Mouse (Mus musculus): ENCODE measurements at regions not wholly inside any gene's neighbourhood (a gene's known extent, or its start where the extent isn't known, plus 50 kb on each side); places are given as distances from the start of the nearest gene placed in this dataset.

- in situ Hi-C loops (cut with MboI) = no loop called here
Observed at GRCm38 (mm10) chr8:10931266-10931665, 77.0 kb downstream of the Irs2 start.

DNA sequence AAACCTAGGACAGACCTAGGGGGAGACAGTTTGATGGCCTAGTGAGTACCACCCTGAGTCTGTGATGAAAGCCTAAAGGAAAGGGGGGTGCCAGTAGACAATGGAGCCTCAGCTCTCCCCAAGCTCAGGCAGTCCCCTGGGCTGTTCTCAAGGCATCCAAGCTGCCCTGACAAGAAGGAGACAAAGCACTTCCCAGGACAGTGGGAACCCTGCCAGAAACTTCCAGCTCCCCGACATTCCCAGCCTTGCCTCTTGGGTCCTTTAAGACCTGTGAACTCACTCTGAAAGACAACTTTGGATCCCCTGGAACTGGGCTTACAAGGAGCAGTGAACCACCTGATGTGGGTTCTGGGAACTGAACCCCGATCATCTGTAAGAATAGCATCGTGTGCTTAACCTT lies 79.4 kb downstream of the Irs2 start:
- in situ Hi-C loops (cut with MboI) = no loop called here

DNA sequence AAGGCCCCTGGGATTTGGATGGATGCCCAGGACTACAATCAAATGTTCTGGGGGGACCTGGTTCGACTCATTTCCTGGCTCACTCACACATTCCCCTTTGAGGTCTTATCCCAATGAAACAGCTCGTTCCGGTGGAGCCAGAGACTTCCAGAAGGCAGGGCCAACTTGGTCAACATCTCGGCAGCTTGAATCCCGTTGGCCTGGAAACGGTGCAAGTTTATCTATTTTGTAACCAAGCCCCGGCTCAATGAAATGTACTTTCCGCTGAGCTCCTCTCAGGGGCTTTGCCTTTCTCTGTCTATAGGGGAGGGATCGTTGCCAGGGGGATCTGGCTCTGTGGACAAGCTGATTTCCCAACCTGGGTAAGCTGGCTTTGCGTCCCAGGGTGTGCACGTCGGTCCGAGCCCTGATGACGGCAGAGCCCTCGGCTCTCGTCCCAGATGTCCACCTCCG lies 79.9 kb downstream of the Irs2 start:
- in situ Hi-C loops (cut with MboI) = no loop called here

DNA sequence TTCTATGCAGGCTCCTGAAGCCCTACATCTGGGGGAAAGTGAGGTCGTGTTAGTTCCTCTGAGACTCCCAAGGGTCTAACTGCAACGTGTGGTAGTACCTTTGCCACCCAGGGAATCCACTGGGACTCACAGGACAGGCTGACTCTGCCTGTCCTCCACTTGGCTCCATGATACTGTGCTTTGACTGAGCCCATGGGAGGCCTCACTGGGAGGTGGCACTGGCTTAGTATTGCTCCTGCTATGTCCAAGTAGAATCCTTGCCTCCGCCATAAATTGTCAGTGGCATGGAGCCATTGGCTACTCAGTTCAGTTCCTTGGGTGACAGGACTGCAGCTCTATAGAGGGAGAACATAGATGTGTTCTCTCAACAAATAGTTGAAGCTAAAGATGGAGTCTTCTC lies 81.1 kb downstream of the Irs2 start:
- in situ Hi-C loops (cut with MboI) = no loop called here

GRCm38 (mm10) chr8:10926518-10926915 lies 81.7 kb downstream of the Irs2 start:
- in situ Hi-C loops (cut with MboI) = no loop called here

- in situ Hi-C loops (cut with MboI) = no loop called here
Observed at GRCm38 (mm10) chr8:10925582-10926517, 82.4 kb downstream of the Irs2 start.

DNA sequence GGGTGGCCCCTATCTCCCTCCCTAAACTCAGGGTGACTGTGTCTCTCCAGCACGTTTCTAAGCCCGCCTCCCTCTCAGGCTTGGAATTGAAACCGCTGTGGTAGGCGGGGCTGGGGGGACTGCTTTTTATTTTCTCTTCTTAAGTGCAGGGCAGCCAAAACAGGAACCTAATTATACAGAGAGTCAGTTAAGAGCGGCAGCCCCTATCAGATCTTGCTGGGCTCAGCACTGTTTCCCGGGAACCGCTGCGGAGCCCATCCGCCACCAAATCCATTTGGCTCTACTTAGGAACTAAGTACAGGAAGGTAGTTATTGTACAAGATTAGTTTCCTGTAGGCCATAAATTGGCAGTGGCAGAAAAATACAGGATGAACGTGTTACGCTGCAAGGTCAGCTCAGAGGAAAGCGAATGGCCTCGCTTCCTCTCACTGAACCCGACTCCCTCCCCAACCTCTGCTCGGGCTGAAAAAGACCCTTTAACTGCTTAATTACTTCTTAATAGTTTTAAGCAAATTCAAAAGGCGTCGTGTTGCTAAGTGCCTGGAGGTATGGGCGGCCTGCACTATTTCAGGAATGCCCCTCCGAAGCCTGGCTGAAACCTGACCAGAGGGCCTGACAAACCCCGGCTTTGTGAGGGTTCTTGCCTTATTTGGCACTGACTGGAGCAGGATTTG lies 83.6 kb downstream of the Irs2 start:
- in situ Hi-C loops (cut with MboI) = no loop called here

DNA sequence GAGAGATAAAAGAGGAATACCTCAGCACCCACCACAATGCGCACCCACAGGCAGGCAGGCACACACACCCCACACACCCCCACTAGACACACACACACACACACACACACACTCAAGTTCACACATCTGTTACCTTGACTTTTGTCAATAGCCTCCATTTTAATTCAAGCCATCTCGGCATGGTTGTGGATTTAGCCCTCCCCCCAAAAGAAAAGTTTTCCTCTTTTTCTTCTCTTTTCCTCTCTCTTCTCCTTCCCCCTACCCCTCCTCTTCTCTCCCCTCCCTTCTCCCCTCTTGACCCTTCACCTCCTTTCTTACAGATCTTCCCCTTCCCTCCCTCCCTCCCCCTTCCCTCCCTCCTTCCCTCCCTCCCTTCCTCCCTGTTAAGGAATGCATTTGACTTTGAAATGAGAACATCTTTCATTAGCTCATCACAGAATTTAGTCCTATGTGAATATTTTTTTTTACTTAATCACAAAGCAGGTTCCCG lies 84.2 kb downstream of the Irs2 start:
- in situ Hi-C loops (cut with MboI) = no loop called here

- in situ Hi-C loops (cut with MboI) = no loop called here
Observed at GRCm38 (mm10) chr8:10923071-10924000, 84.9 kb downstream of the Irs2 start.

DNA sequence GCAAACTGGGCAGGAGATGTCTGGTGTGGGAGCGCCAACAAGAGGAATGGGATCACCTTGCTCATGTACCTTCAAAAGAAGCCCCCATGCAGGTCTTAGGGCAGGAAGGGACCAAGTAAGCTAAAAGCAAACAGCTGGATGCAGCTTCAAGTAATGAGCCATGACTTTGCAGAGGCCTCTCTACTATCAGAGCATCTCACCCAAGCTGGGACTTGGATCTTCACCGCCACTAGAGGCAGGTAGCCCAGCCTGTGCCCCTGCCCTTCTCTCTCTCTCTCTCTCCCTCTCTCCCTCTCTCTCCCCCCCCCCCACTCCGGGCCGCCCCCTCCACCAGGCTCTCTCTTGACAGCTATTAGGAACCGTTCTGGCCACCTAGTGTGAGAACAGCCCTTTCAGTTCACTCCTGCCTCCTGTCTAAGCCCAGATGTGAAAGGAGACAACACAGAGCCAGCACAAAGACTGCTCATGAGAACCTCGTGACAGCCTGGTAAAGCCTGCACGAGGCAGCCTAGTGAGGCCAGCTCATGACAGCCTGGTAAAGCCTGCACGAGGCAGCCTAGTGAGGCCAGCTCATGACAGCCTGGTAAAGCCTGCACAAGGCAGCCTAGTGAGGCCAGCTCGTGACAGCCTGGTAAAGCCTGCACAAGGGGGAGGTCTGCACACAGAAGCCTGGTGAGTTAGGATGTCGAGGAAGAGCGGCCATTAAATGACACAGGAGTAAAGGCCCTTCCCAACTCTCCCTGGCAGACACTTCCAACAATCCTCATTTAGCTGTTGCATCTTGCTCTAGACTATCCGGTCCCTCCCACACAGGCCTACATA lies 85.8 kb downstream of the Irs2 start:
- in situ Hi-C loops (cut with MboI) = no loop called here

DNA sequence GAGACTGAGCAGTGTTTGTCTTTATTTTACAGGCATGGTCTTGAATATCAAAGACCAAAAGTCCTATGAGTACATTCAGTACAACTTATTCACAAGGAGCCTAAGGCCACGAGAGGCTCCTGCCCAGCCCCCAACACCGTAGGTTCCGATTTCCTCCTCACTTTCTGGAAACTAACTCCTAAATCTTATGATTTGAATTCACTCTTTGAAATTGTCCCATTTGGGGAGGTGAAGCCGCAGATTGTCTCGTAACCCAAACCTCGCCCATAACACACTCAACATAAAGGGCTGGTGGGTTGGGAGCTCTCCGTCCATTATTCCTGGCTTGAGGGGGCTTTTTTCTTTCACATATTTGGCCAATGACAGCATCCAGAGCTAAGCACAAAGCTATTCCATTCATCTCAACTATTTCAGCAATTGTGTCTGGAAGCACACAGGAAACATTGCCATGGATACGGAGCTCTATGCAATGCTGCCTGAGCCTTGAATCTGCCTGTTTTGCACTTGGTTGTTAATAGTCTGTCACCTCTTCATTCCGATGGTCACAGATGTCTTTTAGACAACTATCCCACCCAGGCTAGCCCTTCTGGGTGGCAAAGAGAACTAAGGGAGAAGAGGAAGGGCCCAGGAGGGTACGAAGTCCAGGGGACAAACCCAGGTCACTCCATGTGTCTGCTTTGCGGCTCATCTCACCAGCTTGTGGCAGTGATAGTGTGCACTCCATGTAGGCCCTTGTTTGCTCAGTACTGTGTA lies 86.6 kb downstream of the Irs2 start:
- in situ Hi-C loops (cut with MboI) = no loop called here

DNA sequence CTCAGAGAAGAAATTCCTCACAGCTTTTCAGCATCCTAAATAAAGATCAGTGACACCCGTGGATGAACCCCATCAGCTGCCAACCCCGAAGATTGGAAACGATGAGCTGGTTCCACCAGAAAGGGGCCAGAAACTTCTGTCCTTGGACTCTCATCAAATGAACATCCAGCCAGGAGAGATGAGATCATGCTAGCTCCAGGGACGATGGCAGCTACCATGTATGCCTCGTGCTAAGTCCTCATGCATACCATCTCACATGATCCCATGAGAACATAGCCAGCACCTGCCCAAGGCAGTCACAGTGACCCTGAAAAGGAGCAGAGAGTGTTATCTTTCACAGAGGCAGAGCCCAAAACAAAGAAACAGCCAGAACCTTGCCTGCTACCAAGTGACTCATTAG lies 88.6 kb downstream of the Irs2 start:
- in situ Hi-C loops (cut with MboI) = no loop called here

DNA sequence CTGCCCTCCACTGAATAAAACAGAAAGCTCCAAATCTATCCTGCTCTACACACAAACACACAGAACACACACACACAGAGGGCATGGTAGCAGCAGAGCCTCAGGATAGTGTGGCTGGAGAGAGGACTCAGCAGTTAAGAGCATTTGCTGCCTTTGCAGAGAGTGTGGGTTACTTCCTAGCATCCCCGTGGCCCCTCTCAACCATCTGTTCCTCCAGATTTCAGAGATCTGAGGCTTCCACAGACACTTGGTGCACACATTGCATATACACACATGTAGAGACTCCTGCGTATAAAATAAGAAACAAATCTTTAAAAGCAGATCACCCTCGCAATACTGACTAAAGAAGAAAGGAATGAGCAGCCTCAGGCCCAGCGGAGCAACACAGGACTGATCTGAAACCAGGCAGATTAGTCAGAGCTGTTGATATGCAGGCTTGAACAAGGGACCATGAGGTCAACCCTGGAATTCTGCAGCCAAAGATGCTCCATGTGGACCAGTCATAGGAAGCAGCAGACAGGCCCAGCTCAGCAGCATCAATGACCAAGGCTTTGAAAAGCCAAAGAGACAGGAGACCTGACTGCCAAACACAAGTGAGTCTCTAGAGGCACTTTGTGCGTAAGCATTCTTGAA lies 89.7 kb downstream of the Irs2 start:
- in situ Hi-C loops (cut with MboI) = no loop called here

- in situ Hi-C loops (cut with MboI) = no loop called here
Observed at GRCm38 (mm10) chr8:10914616-10915015, 93.6 kb downstream of the Irs2 start.

- in situ Hi-C loops (cut with MboI) = no loop called here
Observed at GRCm38 (mm10) chr8:10912436-10912835, 95.8 kb downstream of the Irs2 start.

DNA sequence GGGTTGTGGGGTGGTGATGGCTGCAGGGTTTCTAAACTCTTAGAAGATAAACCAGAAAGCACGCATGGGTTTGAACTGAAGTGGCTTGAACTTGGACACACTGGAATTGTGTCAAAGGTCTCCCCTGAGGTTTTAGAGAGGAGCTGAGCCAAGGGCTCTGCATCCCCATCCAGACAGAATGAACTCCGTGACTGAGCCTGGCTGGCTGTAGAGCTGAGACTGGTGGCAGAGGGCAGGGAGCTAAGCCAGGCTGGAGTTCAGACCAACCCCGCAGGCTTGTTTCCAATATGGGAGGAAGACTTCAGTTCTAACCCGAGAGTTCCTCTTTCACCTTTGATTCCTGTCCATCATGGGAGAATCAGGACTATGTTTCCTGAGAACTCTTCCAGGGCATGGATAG lies 96.9 kb downstream of the Irs2 start:
- in situ Hi-C loops (cut with MboI) = no loop called here

GRCm38 (mm10) chr8:10910954-10911353 lies 97.3 kb downstream of the Irs2 start:
- in situ Hi-C loops (cut with MboI) = no loop called here

- in situ Hi-C loops (cut with MboI) = no loop called here
Observed at GRCm38 (mm10) chr8:10910244-10910872, 97.9 kb downstream of the Irs2 start.

DNA sequence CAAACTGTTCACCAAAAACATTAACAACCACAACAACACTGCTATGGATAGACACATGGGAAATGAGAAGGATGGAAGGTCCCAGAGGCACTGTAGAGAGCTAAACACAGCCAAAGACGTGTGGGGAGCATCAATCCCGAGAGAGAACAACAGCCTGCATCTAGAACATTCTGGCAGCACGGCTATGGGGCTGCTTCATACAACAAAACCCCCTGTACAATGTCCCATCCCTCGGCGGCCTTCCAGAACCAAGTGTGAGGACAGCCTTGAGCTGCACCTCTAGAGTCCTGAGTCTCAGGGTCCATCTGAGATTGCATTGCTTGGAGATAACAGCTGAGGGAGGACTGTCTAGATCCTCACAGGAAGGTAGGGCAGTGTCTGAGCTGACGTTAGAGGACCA lies 99.1 kb downstream of the Irs2 start:
- in situ Hi-C loops (cut with MboI) = no loop called here

Data from mature B cell (primary cell).